Mouse (Mus musculus) small intestine, adult 2 months (tissue): Measurements from ENCODE around the gene Poc1b.

Source experiments
- CTCF ChIP-seq: fragments of 200-500 bp; IDR thresholded peaks from 2 replicates; pipeline ENCODE4 v1.5.1; 2012; ENCODE audit warnings: low read depth, mild to moderate bottlenecking, control low read depth, inconsistent platforms, low read length, moderate library complexity, mixed read lengths; ENCODE audit not compliant: insufficient replicate concordance, insufficient read length; ENCODE audit errors: extremely low read depth
- POLR2A ChIP-seq: fragments of 200-500 bp; IDR thresholded peaks from 2 replicates; pipeline ENCODE4 v1.6.1; 2012; ENCODE audit warnings: low read depth, mild to moderate bottlenecking, control low read depth, inconsistent platforms, low read length, moderate library complexity

DNA sequence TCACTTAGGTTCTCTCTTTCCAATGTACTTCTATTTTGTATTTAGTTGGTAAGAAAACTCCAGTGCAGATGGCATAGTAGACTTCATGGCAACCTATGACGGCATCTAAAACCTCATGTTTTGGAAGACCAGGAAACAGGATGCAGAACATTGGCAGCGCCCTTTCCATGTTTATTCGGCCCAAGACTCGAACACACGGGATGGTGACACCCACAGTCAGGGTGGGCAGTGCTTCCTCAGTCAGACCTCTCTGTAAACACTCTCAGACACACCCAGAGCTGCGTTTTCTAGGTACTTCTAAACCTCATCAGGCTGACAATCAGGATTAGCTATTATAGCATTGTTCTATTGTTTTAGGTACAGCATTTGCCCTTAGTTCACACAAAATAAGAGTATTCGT lies 46.2 kb upstream of the Poc1b start:
- TF ChIP-seq CTCF (no peak), POLR2A (no peak)
